Mouse (Mus musculus) CH12.LX (cell line): ENCODE results near the gene Lats1.

Experiments
- CHD1 ChIP-seq: IDR thresholded peaks from 2 replicates; pipeline ENCODE4 v1.6.1; 2012; ENCODE audit warnings: low read depth, low read length, improper control_type of control experiment, inconsistent platforms
- CTCF ChIP-seq, 2 experiments: IDR thresholded peaks in 1 of 2; conservative IDR thresholded peaks in 1 of 2; 2 replicates each; pipeline ENCODE4 v1.5.1; 2011 to 2012; ENCODE audit warnings: low read depth in 2 of 2, low read length in 2 of 2, improper control_type of control experiment in 1 of 2, inconsistent platforms in 1 of 2, mild to moderate bottlenecking in 1 of 2, moderate library complexity in 1 of 2
- E2F4 ChIP-seq: IDR thresholded peaks from 2 replicates; pipeline ENCODE4 v1.6.1; 2011; ENCODE audit warnings: low read depth, low read length, improper control_type of control experiment; ENCODE audit not compliant: insufficient replicate concordance
- EP300 ChIP-seq: IDR thresholded peaks from 2 replicates; pipeline ENCODE4 v1.6.1; 2011; ENCODE audit warnings: low read length, improper control_type of control experiment
- KAT2A ChIP-seq: IDR thresholded peaks from 2 replicates; pipeline ENCODE4 v1.6.1; 2012; ENCODE audit warnings: low read length, improper control_type of control experiment, inconsistent platforms; ENCODE audit not compliant: insufficient replicate concordance
- MAZ ChIP-seq: IDR thresholded peaks from 2 replicates; pipeline ENCODE4 v1.6.1; 2012; ENCODE audit warnings: low read depth, mild to moderate bottlenecking, inconsistent platforms, low read length, improper control_type of control experiment, moderate library complexity
- MEF2A ChIP-seq: IDR thresholded peaks from 2 replicates; pipeline ENCODE4 v1.6.1; 2014; ENCODE audit warnings: low read depth, mild to moderate bottlenecking, inconsistent platforms, low read length, improper control_type of control experiment, borderline replicate concordance
- POLR2A ChIP-seq: IDR thresholded peaks from 2 replicates; pipeline ENCODE4 v1.6.1; 2011; ENCODE audit warnings: low read depth, mild to moderate bottlenecking, improper control_type of control experiment, low read length
- POLR2AphosphoS2 ChIP-seq: IDR thresholded peaks from 2 replicates; pipeline ENCODE4 v1.6.1; 2011; ENCODE audit warnings: low read depth, low read length, improper control_type of control experiment
- TCF12 ChIP-seq: IDR thresholded peaks from 2 replicates; pipeline ENCODE4 v1.6.1; 2014; ENCODE audit warnings: low read depth, mild to moderate bottlenecking, inconsistent platforms, low read length, improper control_type of control experiment
- ZC3H11A ChIP-seq: IDR thresholded peaks from 2 replicates; pipeline ENCODE4 v1.6.1; 2012; ENCODE audit warnings: low read depth, mild to moderate bottlenecking, inconsistent platforms, low read length, improper control_type of control experiment

DNA sequence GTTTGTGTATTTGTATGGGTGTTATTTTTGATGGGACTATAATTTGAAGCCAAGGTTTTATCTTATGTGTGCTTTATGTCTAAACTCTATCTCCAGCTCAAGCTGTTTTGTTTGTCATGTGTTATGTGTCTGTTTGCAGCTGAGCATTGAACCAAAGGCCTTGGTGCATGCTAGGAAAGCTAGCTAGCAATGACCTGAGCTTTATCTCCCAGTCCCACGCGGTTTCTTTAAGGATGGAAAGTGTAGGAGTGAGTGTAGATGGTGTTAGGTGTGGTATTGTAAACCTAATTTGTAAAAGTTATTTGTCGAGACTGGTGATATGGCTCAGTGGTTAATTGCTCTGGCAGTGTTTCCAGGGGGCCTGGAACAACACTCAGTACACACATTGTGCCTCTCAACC lies 56.9 kb downstream of the Lats1 start:
- TF ChIP-seq MEF2A, result no peak
- no peak for TF ChIP-seq POLR2AphosphoS2
- no peak for TF ChIP-seq CTCF (conservative IDR thresholded peaks at IDR 0.05 in 1 of 2, IDR thresholded peaks at IDR 0.05 in 1 of 2; ENCODE audit: low read depth in 2 of 2, low read length in 2 of 2)
- TF ChIP-seq CHD1, result no peak
- no peak for TF ChIP-seq E2F4
- no peak for TF ChIP-seq ZC3H11A
- no peak for TF ChIP-seq EP300
- no peak for TF ChIP-seq KAT2A
- TF ChIP-seq TCF12, result no peak
- TF ChIP-seq POLR2A, result no peak
- no peak for TF ChIP-seq MAZ
